Mouse (Mus musculus) CD8-positive naive resting alpha-beta T cell, adult 2 months (primary cell): ENCODE data around the gene Nxf1.
A peak's percentile ranks its signal among the peaks of the same experiment; 100 is the strongest.

Experiments
- DNase-seq, 2 experiments: peaks; one replicate each; pipeline ENCODE4 v3.0.0; 2022; ENCODE audit warnings: low read depth in 2 of 2, low spot score in 2 of 2

The Nxf1 gene

DNA sequence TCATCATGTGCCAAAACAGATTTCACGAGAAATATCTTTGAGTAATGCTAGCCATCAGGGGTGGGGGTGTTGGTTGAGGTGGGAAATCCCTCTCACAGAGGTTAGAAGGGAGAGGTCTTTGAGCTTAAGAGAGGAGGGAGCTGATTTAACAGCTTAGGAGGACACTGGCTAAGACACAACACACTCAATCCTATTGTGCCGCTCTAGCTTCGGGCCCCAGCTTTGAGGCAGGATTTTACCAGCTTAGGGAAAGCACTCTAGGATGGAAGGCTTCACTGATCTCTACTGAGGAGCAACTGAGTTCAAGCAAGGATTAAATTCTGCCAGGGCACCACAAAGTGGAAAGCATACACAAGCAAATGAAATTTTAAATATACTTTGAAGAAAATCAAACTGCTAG lies 60.1 kb downstream of the Nxf1 start:
- DNase-seq, result no peak

DNA sequence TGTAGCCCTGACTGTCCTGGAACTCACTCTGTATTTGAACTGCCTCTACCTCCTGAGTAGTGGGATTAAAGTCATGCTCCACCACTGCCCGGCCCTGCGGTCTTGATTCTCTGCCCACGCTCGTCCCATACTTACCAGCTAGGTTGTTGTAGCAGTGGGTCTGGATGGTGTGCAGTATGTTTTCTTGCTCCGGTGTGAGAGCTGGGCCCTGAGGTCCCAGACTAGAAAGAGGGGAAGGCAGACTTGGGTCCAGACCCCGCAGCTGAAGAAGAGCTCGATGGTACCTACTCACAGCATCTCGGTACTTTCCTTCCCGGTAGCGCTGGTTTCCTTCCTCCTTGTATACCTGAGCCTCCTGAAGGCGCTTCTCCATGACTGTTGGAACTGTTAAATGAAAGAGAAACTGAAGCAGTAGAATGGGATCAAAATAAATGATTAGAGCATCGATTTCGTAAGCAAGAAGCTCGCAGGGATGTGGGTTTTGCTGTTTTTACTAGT lies 61.5 kb downstream of the Nxf1 start:
- DNase-seq, result no peak

DNA sequence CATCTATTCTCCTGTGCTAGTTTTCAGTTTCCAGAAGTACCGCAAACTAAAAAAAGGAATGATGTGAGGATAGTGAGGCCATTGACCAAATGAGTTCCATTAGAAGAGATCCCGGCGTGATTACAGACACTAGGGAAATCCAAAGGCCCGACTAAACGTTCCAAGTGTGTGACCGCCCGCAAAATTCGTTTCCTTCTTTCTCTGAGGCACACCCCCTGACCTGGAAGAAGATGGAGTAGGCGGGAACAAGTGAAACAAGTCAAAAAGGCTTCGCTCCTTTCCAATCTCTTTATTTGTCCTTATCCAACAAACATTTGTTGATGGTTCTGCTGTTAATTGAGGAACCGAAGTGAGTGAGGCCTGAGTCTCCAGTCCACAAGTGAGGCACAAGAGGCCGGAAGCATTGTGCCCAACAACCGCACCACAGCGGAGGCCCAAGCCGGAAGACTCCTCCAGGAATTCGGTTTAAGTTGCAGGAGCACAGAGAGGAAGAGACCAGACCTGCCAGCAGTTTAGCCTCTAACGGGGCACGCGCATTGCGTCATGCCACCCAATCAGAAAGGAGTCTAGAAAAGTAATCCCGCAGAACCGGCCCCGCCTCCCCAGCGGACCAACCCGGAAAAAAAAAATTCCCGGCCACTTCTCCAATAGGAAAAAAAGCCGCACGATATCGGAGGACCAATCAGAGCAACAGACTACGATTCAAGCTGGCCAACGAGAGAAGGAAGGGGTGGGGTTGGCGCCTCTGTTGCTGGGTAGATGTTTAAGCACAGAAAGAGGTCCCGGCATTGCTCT lies 62.1 kb downstream of the Nxf1 start, which contains the start of gene Ttc9c:
Gene Ttc9c, minus strand, starts transcription at position 533 of the 795 bp plus-strand sequence.
- no peak for DNase-seq

DNA sequence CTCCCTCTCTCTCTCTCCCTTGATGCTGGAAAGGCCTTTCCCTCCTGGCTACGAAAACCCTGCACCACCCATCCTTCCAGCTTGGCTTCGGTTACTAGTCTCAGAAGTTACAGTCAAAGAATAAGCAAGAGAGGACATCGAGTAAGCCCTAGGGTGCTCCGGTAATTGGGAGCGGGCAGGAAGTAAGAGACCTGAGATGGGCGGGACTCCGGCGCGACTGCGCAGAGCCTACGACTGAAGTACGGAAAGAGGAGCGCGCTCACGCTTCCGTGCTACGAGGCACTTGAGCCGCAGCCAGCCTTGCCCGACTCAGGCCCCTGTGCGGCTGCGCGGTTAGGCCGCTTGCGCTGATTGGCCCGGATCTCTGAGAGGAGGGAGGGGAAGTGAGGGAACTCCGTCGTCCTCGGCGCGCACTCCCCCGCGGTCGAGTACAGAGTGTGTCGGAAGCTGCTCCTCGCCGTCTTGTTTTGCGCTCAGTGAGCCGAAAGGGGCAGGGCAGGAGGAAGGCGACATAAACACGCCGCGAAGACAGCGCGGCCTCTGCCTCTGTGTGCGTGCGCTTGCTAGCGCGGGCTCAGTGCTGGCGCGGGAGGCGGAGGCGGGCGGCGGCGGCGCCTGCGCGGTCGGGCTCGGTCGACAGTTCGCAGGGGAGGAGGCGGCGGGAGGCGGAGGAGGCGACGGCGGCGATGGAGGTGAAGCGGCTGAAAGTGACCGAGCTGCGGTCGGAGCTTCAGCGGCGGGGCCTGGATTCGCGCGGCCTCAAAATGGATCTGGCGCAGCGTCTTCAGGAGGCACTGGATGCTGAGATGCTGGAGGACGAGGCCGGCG lies 62.9 kb downstream of the Nxf1 start, which contains the start of gene Hnrnpul2:
Gene Hnrnpul2, plus strand, starts transcription at position 415 of the 828 bp plus-strand sequence.
- DNase-seq, result peak; percentile 97 to 98
